Mouse (Mus musculus) liver, adult 2 months (tissue): ENCODE results near the gene Arhgap21.

Experiments used
- CTCF ChIP-seq: fragments of 200-500 bp; IDR thresholded peaks from 2 replicates; pipeline ENCODE4 v1.5.1; 2011; ENCODE audit warnings: low read depth, low read length, control low read depth
- POLR2A ChIP-seq: fragments of 200-500 bp; IDR thresholded peaks from 2 replicates; pipeline ENCODE4 v1.6.1; 2011; ENCODE audit warnings: low read length, control low read depth; ENCODE audit not compliant: insufficient read depth; ENCODE audit errors: extremely low read depth

DNA sequence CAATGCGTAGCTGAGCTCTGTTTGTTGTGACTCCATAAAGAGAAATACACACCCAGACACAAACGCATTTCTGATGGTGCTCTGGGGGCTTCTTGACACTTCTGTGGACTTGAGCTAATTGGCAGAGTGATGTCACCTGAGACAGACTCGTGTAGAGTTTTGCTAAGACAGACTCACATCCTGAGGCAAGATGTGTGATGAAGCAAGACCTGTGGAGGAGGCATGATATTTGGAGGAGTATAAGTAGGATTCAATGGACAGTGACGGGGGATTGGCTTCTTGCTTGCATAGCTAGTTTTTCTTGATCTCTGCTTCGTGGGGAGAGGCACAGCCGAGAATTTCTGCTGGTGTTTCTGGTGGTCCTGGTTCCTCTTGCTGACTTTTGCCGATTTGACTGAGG is 150.5 kb downstream of the Arhgap21 start:
- TF ChIP-seq CTCF (no peak), POLR2A (no peak)
